Mouse (Mus musculus) ES-Bruce4 (cell line): ENCODE results near the gene Fgfr2.

Source experiments
- CTCF ChIP-seq: IDR thresholded peaks from one replicate; pipeline ENCODE4 v1.8.1; 2011; ENCODE audit warnings: low read depth, low read length
- POLR2A ChIP-seq: IDR thresholded peaks from one replicate; pipeline ENCODE4 v1.8.1; 2011; ENCODE audit warnings: low read length; ENCODE audit not compliant: insufficient read depth

- TF ChIP-seq CTCF (no peak), POLR2A (no peak)
Measured at GRCm38 (mm10) chr7:132281753-132282152, 841.4 kb downstream of the Fgfr2 start.
